In the genomic region with DNA sequence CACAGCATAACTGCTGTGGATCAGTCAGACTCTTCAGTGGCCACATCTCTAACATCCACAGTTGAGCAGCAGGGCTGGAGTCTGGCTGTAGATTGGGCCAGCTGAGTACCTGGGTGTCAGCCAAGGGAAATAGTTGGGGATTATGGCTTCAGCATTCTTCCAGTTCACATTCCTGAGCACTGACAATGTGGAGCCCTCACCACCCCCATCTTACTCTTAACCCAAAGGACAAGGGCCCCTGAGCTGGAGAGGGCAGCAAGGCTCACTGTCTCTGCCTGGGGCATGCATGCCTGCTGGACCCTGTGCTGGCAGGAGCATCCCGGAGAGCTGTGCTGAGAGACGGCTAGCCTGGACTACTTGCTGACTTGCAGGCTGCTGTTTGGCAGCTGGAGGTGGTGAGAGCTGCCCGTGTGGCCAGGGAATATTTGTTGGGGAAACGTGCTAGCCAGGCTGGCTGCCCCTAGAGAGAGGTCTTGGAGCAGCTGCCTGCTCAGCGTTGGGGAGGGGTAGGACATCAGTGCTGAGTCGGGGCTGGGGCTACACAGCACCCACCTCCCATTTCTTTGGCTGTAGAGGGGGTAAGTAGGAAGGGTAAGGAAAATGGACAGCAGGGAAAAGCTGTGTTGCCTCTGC, we compare ENCODE assay signal across 7 mouse cellular contexts. TPM values are rescaled to one million over a fixed set of nuclear protein-coding genes. Genes with fewer than 3 reads are reported as not detected.
DNase-seq lines count a peak whose midpoint lies in the region; ATAC-seq and TF ChIP-seq lines count a peak whose summit lies in the region.

No protein-coding gene starts in this region.

- H3K4me3 ChIP-seq in neural tube, embryonic 15.5 days (replicated peaks) = no peak overlapping the region
- H3K4me3 ChIP-seq in heart, embryonic 12.5 days = no peak overlapping the region
- no peak overlapping the region for H3K4me3 ChIP-seq in stomach, postnatal 0 days (ENCODE audit: low read depth, low read length)

- peaks cover 83% of the 10 kb centered on the region for H3K36me3 ChIP-seq in neural tube, embryonic 15.5 days
- peaks cover 85% of the 10 kb centered on the region for H3K36me3 ChIP-seq in heart, embryonic 12.5 days
- peaks cover 33% of the 10 kb centered on the region for H3K36me3 ChIP-seq in stomach, postnatal 0 days (ENCODE audit: control insufficient read depth, insufficient read depth, low read length)

- TF ChIP-seq EP300 in stomach, postnatal 0 days (optimal IDR thresholded peaks at IDR 0.05) = no peak

- 82% methylated on average over 6 of the region's 6 CpGs for WGBS in neural tube, embryonic 15.5 days
- 62% methylated on average over 6 of the region's 6 CpGs for WGBS in heart, embryonic 12.5 days
- WGBS in stomach, postnatal 0 days = 55% methylated on average over 6 of the region's 6 CpGs

- H3K4me1 ChIP-seq in neural tube, embryonic 15.5 days = no peaks in the 10 kb centered on the region
- H3K4me1 ChIP-seq in heart, embryonic 12.5 days (replicated peaks) = peaks cover 30% of the 10 kb centered on the region
- no peaks in the 10 kb centered on the region for H3K4me1 ChIP-seq in stomach, postnatal 0 days (replicated peaks; ENCODE audit: control insufficient read depth, insufficient read depth)

- DNase-seq in neural tube, embryonic 10.5 days (ENCODE audit: extremely low spot score, low spot score) = no peak
- peak; percentile 83 for DNase-seq in kidney, postnatal 10 days
- no peak for DNase-seq in stomach, postnatal 0 days (ENCODE audit: low spot score)
- DNase-seq in layer of hippocampus, postnatal 14 days (ENCODE audit: low spot score in 2 of 2) = no peak
- no peak for DNase-seq in layer of hippocampus, adult 9-11 months

- no peak overlapping the region for H3K4me2 ChIP-seq in neural tube, embryonic 15.5 days
- H3K4me2 ChIP-seq in heart, embryonic 12.5 days = 0 out of 2 replicates have a peak overlapping the region, but pooled peaks have one; percentile 14
- H3K4me2 ChIP-seq in stomach, postnatal 0 days (replicated peaks; ENCODE audit: low read depth) = no peak overlapping the region

- no peak for TF ChIP-seq CTCF in stomach, postnatal 0 days (IDR thresholded peaks at IDR 0.05; ENCODE audit: low read depth)

- ATAC-seq in neural tube, embryonic 15.5 days (ENCODE audit: low FRiP score) = no peak
- no peak for ATAC-seq in heart, embryonic 12.5 days (ENCODE audit: insufficient number of reproducible peaks, low FRiP score)
- ATAC-seq in stomach, postnatal 0 days (ENCODE audit: low FRiP score, low TSS enrichment) = peak; percentile 35; the same call in 1 of the 2 replicates

- H3K9ac ChIP-seq in neural tube, embryonic 15.5 days (replicated peaks) = no peak overlapping the region; the same call in 1 of the 2 replicates
- H3K9ac ChIP-seq in heart, embryonic 12.5 days = 0 out of 2 replicates have a peak overlapping the region, but pooled peaks have one; percentile 29
- no peak overlapping the region for H3K9ac ChIP-seq in stomach, postnatal 0 days (ENCODE audit: low read length)

- 0 out of 2 replicates have a peak overlapping the region, but pooled peaks have one; percentile 25 for H3K27ac ChIP-seq in neural tube, embryonic 15.5 days (replicated peaks)
- H3K27ac ChIP-seq in heart, embryonic 12.5 days (ENCODE audit: poor library complexity, severe bottlenecking) = peak overlapping the region; percentile 81
- peak overlapping the region; percentile 72 for H3K27ac ChIP-seq in stomach, postnatal 0 days (replicated peaks)

- no peaks in the 10 kb centered on the region for H3K9me3 ChIP-seq in neural tube, embryonic 15.5 days (replicated peaks)
- no peaks in the 10 kb centered on the region for H3K9me3 ChIP-seq in heart, embryonic 12.5 days (replicated peaks)
- H3K9me3 ChIP-seq in stomach, postnatal 0 days (ENCODE audit: control insufficient read depth, low read length) = no peaks in the 10 kb centered on the region

- no peaks in the 10 kb centered on the region for H3K27me3 ChIP-seq in neural tube, embryonic 15.5 days (replicated peaks)
- no peaks in the 10 kb centered on the region for H3K27me3 ChIP-seq in heart, embryonic 12.5 days (replicated peaks)
- no peaks in the 10 kb centered on the region for H3K27me3 ChIP-seq in stomach, postnatal 0 days (ENCODE audit: control insufficient read depth, insufficient read depth, low read length)

RNA-seq across cellular contexts. Expression of a gene that starts 8.2 kb away (rescaled TPM):
- 234 and 240 TPM in 2 replicates for polyA plus RNA-seq in neural tube, embryonic 15.5 days (2015; fragmentation: Nextera tagmentation; extraction: Ambion mirVana)
- polyA plus RNA-seq in heart, embryonic 12.5 days (2016; fragmentation: Nextera tagmentation; extraction: Ambion mirVana) = 245 and 252 TPM in 2 replicates
- 203 and 211 TPM in 2 replicates for polyA plus RNA-seq in stomach, postnatal 0 days (2015; fragmentation: Nextera tagmentation; extraction: Ambion mirVana)
- total RNA-seq in layer of hippocampus, postnatal 14 days (2021) = 100 to 1,000 TPM; 214 to 234 TPM

RNA-seq across cellular contexts. Expression of a gene that starts 8.3 kb away (rescaled TPM):
- 35.5 and 43.2 TPM in 2 replicates for polyA plus RNA-seq in neural tube, embryonic 15.5 days (2015; fragmentation: Nextera tagmentation; extraction: Ambion mirVana)
- polyA plus RNA-seq in heart, embryonic 12.5 days (2016; fragmentation: Nextera tagmentation; extraction: Ambion mirVana) = 42.5 and 44.3 TPM in 2 replicates
- 19.1 and 19.4 TPM in 2 replicates for polyA plus RNA-seq in stomach, postnatal 0 days (2015; fragmentation: Nextera tagmentation; extraction: Ambion mirVana)
- total RNA-seq in layer of hippocampus, postnatal 14 days (2021) = 10 to 100 TPM; 24.7 to 29.6 TPM

RNA-seq across cellular contexts. Expression of a gene that starts 20.2 kb away (rescaled TPM):
- 3.6 and 6.7 TPM in 2 replicates for polyA plus RNA-seq in neural tube, embryonic 15.5 days (2015; fragmentation: Nextera tagmentation; extraction: Ambion mirVana)
- polyA plus RNA-seq in heart, embryonic 12.5 days (2016; fragmentation: Nextera tagmentation; extraction: Ambion mirVana) = 3.0 and 3.1 TPM in 2 replicates
- 6.4 and 7.0 TPM in 2 replicates for polyA plus RNA-seq in stomach, postnatal 0 days (2015; fragmentation: Nextera tagmentation; extraction: Ambion mirVana)
- 1 to 10 TPM; 4.0 to 4.5 TPM for total RNA-seq in layer of hippocampus, postnatal 14 days (2021)

RNA-seq across cellular contexts. Expression of a gene that starts 26.5 kb away (rescaled TPM):
- polyA plus RNA-seq in neural tube, embryonic 15.5 days (2015; fragmentation: Nextera tagmentation; extraction: Ambion mirVana) = 2.7 TPM in 2 replicates
- polyA plus RNA-seq in heart, embryonic 12.5 days (2016; fragmentation: Nextera tagmentation; extraction: Ambion mirVana) = 17.2 and 17.8 TPM in 2 replicates
- polyA plus RNA-seq in stomach, postnatal 0 days (2015; fragmentation: Nextera tagmentation; extraction: Ambion mirVana) = 1.3 and 1.8 TPM in 2 replicates
- under 1 TPM; 0.35 to 0.43 TPM for total RNA-seq in layer of hippocampus, postnatal 14 days (2021)

RNA-seq across cellular contexts. Expression of a gene that starts 56.0 kb away (rescaled TPM):
- 0.33 TPM in 1 of 2 replicates, not detected in the other for polyA plus RNA-seq in neural tube, embryonic 15.5 days (2015; fragmentation: Nextera tagmentation; extraction: Ambion mirVana)
- polyA plus RNA-seq in heart, embryonic 12.5 days (2016; fragmentation: Nextera tagmentation; extraction: Ambion mirVana) = 1,039 and 1,047 TPM in 2 replicates
- 0.02 and 0.07 TPM in 2 replicates for polyA plus RNA-seq in stomach, postnatal 0 days (2015; fragmentation: Nextera tagmentation; extraction: Ambion mirVana)
- under 1 TPM; 0.48 to 0.62 TPM for total RNA-seq in layer of hippocampus, postnatal 14 days (2021)

Comparison
In these comparisons a context has a peak if more than half of its experiments do, and no peak if none do; other contexts are left out.
1. H3K27ac ChIP-seq: peak in every context shown above with its lines; median percentile 81 in heart, embryonic 12.5 days; 72 in stomach, postnatal 0 days; 25 in neural tube, embryonic 15.5 days.